In genomic region chr17:8468716-8469344, GRCm38 (mm10) we compare ENCODE assay signal across 8 mouse cellular contexts. TPM values are rescaled to one million over a fixed set of nuclear protein-coding genes. Genes with fewer than 3 reads are reported as not detected.
DNase-seq lines count a peak whose midpoint lies in the region; ATAC-seq and TF ChIP-seq lines count a peak whose summit lies in the region.

No protein-coding gene starts in this region.

- no peak overlapping the region for H3K9ac ChIP-seq in forebrain, embryonic 16.5 days (replicated peaks; ENCODE audit: low read depth, low read length)
- no peak overlapping the region for H3K9ac ChIP-seq in hindbrain, embryonic 12.5 days

- peak; percentile 34; the same call in 1 of the 2 replicates for ATAC-seq in G1E (ENCODE audit: extremely low read depth, insufficient number of reproducible peaks, low FRiP score, poor library complexity, severe bottlenecking)
- ATAC-seq in forebrain, embryonic 16.5 days = peak; percentile 83; the same call in 1 of the 2 replicates
- peak; percentile 71; the same call in 1 of the 2 replicates for ATAC-seq in hindbrain, embryonic 12.5 days (ENCODE audit: low FRiP score)

- H3K9me3 ChIP-seq in G1E (replicated peaks) = no peaks in the 10 kb centered on the region
- no peaks in the 10 kb centered on the region for H3K9me3 ChIP-seq in forebrain, embryonic 16.5 days (ENCODE audit: control insufficient read depth, low read length)
- no peaks in the 10 kb centered on the region for H3K9me3 ChIP-seq in hindbrain, embryonic 12.5 days (replicated peaks)

- H3K36me3 ChIP-seq in G1E (replicated peaks) = no peaks in the 10 kb centered on the region
- no peaks in the 10 kb centered on the region for H3K36me3 ChIP-seq in forebrain, embryonic 16.5 days (ENCODE audit: control insufficient read depth, insufficient read depth)
- H3K36me3 ChIP-seq in hindbrain, embryonic 12.5 days = no peaks in the 10 kb centered on the region

- H3K4me3 ChIP-seq in G1E (ENCODE audit: low read depth, low read length) = no peak overlapping the region
- no peak overlapping the region for H3K4me3 ChIP-seq in forebrain, embryonic 16.5 days (replicated peaks; ENCODE audit: low read length)
- H3K4me3 ChIP-seq in hindbrain, embryonic 12.5 days = no peak overlapping the region

- H3K4me1 ChIP-seq in G1E (ENCODE audit: insufficient read depth, low read depth, low read length) = no peaks in the 10 kb centered on the region
- H3K4me1 ChIP-seq in forebrain, embryonic 16.5 days (replicated peaks; ENCODE audit: control insufficient read depth, insufficient read depth, low read length) = no peaks in the 10 kb centered on the region
- no peaks in the 10 kb centered on the region for H3K4me1 ChIP-seq in hindbrain, embryonic 12.5 days

- WGBS in forebrain, embryonic 16.5 days = 16% methylated on average over 19 of the region's 19 CpGs
- WGBS in hindbrain, embryonic 12.5 days = 16% methylated on average over 19 of the region's 19 CpGs

- no peak overlapping the region for H3K4me2 ChIP-seq in forebrain, embryonic 16.5 days (ENCODE audit: low read length)
- H3K4me2 ChIP-seq in hindbrain, embryonic 12.5 days (replicated peaks) = no peak overlapping the region

- no peak overlapping the region for H3K27ac ChIP-seq in forebrain, embryonic 16.5 days (ENCODE audit: low read length)
- no peak overlapping the region for H3K27ac ChIP-seq in hindbrain, embryonic 12.5 days

- 0 out of 2 replicates have a peak, but pooled peaks have one; percentile 17 for TF ChIP-seq CTCF in G1E (IDR thresholded peaks at IDR 0.05; ENCODE audit: low read depth, low read length)

- peak; percentile 20 for DNase-seq in G1E (ENCODE audit: low spot score)
- DNase-seq in cerebellum, adult 11 months = peak; percentile 89
- DNase-seq in layer of hippocampus, adult 9-11 months = peak; percentile 84
- peak; percentile 80 for DNase-seq in lung, postnatal 10 days
- peak; percentile 86 for DNase-seq in retina, postnatal 1 day
- DNase-seq in thymus, postnatal 36 days = peak; percentile 67 to 77

- 0 out of 2 replicates have a peak, but pooled peaks cover 2% of the 10 kb centered on the region for H3K27me3 ChIP-seq in G1E (ENCODE audit: insufficient read depth, low read length)
- H3K27me3 ChIP-seq in forebrain, embryonic 16.5 days (replicated peaks; ENCODE audit: control insufficient read depth, insufficient read depth, low read length) = no peaks in the 10 kb centered on the region
- H3K27me3 ChIP-seq in hindbrain, embryonic 12.5 days = peaks cover 18% of the 10 kb centered on the region

RNA-seq across cellular contexts. Expression of gene T, which starts 34.6 kb away (rescaled TPM):
- total RNA-seq in G1E (2014; fragmentation: Nextera tagmentation) (not detected in 2 replicates), G1E (2017) (0.05 TPM in 1 of 2 replicates, not detected in the other)
- not detected in 2 replicates for polyA plus RNA-seq in G1E (2012)
- 0.61 and 0.70 TPM in 2 replicates for polyA plus RNA-seq in forebrain, embryonic 16.5 days (2015; fragmentation: Nextera tagmentation; extraction: Ambion mirVana)
- 0.36 and 1.6 TPM in 2 replicates for polyA plus RNA-seq in hindbrain, embryonic 12.5 days (2016; fragmentation: Nextera tagmentation; extraction: Ambion mirVana)

RNA-seq across cellular contexts. Expression of gene Pde10a, which starts 56.3 kb away (rescaled TPM):
- total RNA-seq in G1E (2014; fragmentation: Nextera tagmentation) (0.44 and 0.83 TPM in 2 replicates), G1E (2017) (0.17 and 0.27 TPM in 2 replicates)
- polyA plus RNA-seq in G1E (2012) = not detected in 2 replicates
- polyA plus RNA-seq in forebrain, embryonic 16.5 days (2015; fragmentation: Nextera tagmentation; extraction: Ambion mirVana) = 23.9 and 24.5 TPM in 2 replicates
- polyA plus RNA-seq in hindbrain, embryonic 12.5 days (2016; fragmentation: Nextera tagmentation; extraction: Ambion mirVana) = 12.4 and 13.9 TPM in 2 replicates

Comparison
In these comparisons a context has a peak if more than half of its experiments do, and no peak if none do; other contexts are left out.
1. DNase-seq: peak in every context shown above with its lines; median percentile 89 in cerebellum, adult 11 months; 86 in retina, postnatal 1 day; 84 in layer of hippocampus, adult 9-11 months; 80 in lung, postnatal 10 days; 72 in thymus, postnatal 36 days; 20 in G1E.
2. RNA of gene Pde10a, which starts 56.3 kb away (polyA plus RNA-seq): 23.9 to 24.5 TPM in forebrain, embryonic 16.5 days and 12.4 to 13.9 TPM in hindbrain, embryonic 12.5 days; not detected in G1E; every median in the first group is over 10 times any median in the second.
3. Peak in every context shown above with its lines, with median percentiles within 50 percentile points of each other: ATAC-seq.